Mouse (Mus musculus): ENCODE measurements around the gene Olfr1459.

The Olfr1459 gene

DNA sequence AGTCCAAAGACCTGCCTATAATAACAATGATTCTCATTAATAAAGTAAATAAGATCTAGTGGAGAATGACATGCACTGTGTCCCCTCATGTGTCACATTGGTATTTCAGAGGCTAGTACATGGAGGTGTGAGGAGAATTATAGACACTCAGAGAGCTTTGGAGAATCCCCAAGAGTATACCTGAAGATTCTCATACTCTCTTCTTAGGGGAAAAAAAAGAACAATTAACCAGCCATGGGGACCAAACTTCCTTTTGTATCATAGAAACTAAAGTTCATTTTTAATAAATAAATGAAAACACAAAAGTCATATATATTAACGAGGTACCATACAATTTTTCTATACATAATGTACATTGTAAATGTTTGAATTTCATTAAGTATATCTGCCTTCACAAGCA, at the start of gene Olfr1459:
TSS of gene Olfr1459 (minus strand) at position 101 of the 400 bp plus-strand sequence.
- DNase-seq, result no peak

DNA sequence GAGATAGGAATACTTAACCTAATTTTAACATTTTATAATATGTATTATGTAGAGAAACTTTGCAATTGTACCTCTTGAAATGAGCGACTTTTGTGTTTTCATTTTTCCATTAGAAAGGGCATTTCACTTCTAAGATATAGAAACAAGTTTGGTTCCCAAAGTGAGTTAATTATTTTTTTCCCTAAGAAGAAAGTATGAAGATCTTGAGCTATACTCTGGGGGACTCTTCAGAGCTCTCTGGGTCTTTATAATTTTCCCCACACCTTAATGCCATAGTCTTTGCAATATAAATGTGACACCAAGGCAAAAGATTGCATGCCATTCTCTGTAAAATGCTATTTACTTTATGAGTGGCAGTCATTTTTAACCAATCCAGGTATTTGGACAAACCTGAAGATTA, 36.1 kb upstream of the Olfr1459 start, which contains the start of gene Olfr1462:
TSS of gene Olfr1462 (plus strand) at position 301 of the 400 bp plus-strand sequence.
- DNase-seq, result no peak

GRCm38 (mm10) chr19:13162700-13163099, 13.4 kb upstream of the Olfr1459 start, which contains the start of gene Olfr1461:
Gene Olfr1461, plus strand, starts transcription at chr19:13163000.
- DNase-seq, result no peak

DNA sequence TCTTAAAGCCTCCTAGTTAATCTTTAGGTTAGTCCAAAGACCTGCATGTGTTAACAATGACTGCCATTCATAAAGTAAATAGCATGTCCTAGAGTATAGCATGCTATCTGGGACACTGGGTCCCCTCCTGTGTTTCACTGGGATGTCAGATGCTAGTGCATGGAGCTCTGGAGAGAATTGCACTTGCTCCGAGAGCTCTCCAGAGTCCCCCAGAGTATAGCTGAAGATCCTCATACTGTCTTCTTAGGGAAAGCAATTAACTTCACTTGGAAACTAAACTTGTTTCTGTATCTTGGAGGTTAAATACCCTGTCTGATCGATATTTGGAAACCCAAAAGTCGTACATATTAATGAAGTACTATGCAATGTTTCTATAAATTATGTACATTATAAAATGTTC, 42.7 kb downstream of the Olfr1459 start, which contains the start of gene Olfr1458:
TSS of gene Olfr1458 (minus strand) at position 101 of the 400 bp plus-strand sequence.
- DNase-seq, result no peak

- DNase-seq, result no peak
These were observed 51.6 kb downstream of the Olfr1459 start, which contains the start of gene Olfr1457 for GRCm38 (mm10) chr19:13097791-13098190. Gene Olfr1457, minus strand, starts transcription at chr19:13097891.

DNA sequence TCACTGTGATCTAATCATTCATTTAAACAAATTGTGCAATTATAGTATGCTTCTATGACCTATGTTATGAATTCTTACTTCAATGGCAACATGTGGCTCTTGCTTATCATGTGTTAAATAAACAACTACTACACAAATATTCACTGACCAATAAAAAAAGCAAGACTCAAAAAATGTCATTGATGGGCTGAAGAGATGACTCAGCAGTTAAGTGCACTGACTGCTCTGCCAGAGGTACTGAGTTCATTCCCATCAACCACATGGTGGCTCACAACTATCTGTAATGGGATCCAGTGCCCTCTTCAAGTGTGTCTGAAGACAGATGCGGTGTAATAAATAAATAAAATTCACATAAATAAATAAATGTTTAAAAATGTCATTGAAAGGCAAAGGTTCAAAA, 55.4 kb downstream of the Olfr1459 start:
- no peak for DNase-seq

Measured in cerebellum, postnatal 14 days (tissue).